Mouse (Mus musculus) bone marrow, adult 2 months (tissue): ENCODE results near the gene Hoxb3. TPM values are rescaled to one million over a fixed set of nuclear protein-coding genes. Genes with fewer than 3 reads are reported as not detected.

Source experiments
- H3K27ac ChIP-seq: fragments of 200-500 bp; 2 replicates; pipeline ENCODE4 v1.5.1; 2012; ENCODE audit warnings: low read depth, mild to moderate bottlenecking, control low read depth, inconsistent platforms, low read length; ENCODE audit not compliant: control insufficient read depth, poor library complexity, insufficient read depth
- H3K4me1 ChIP-seq: fragments of 200-500 bp; 2 replicates; pipeline ENCODE4 v1.6.1; 2011; ENCODE audit warnings: low read length; ENCODE audit not compliant: control insufficient read depth, insufficient read depth
- H3K4me3 ChIP-seq: fragments of 200-500 bp; replicated peaks from 2 replicates; pipeline ENCODE3; 2011; ENCODE audit warnings: mild to moderate bottlenecking, low read depth, low read length, control low read depth; ENCODE audit not compliant: control insufficient read depth
- CTCF ChIP-seq: fragments of 200-500 bp; IDR thresholded peaks from 2 replicates; pipeline ENCODE4 v1.5.1; 2011; ENCODE audit warnings: low read length, control low read depth; ENCODE audit not compliant: control insufficient read depth, insufficient read depth
- POLR2A ChIP-seq: fragments of 200-500 bp; IDR thresholded peaks from 2 replicates; pipeline ENCODE4 v1.6.1; 2011; ENCODE audit warnings: low read depth, mild to moderate bottlenecking, control low read depth, low read length, borderline replicate concordance; ENCODE audit not compliant: control insufficient read depth
- WGBS: fragments of 180-500 bp; shearing (Covaris S2); methylation state at CpG from one replicate; pipeline ENCODE4 v1.1.7; 2018; 5-methylcytosine and 5-hydroxymethylcytosine counted together
- polyA plus RNA-seq: library from polyadenylated mRNA; stranded (reverse); fragments of >200 nt; gene quantifications from 2 replicates; pipeline ENCODE4 v1.2.4, GENCODE M21; 2011; ENCODE audit warnings: low replicate concordance; ENCODE audit not compliant: missing spikeins, insufficient read depth, insufficient read length

The Hoxb3 gene
- polyA plus RNA-seq, 1 experiment: 1.0 TPM

GRCm38 (mm10) chr11:96348988-96349387, 25.9 kb downstream of the Hoxb3 start:
- no peaks in the 10 kb centered on the region for H3K4me1 ChIP-seq
- no peak overlapping the region for H3K4me3 ChIP-seq
- no peak for TF ChIP-seq CTCF
- TF ChIP-seq POLR2A: no peak
- 76% methylated on average over 3 of the region's 3 CpGs for WGBS
- H3K27ac ChIP-seq: no peak overlapping the region

GRCm38 (mm10) chr11:96349491-96350340, 26.6 kb downstream of the Hoxb3 start:
- Histone ChIP-seq H3K4me1 (no peaks in the 10 kb centered on the region), H3K27ac (no peak overlapping the region), H3K4me3 (no peak overlapping the region)
- TF ChIP-seq POLR2A (no peak), CTCF (no peak)
- WGBS: 66% methylated on average over 14 of the region's 14 CpGs

- TF ChIP-seq CTCF: no peak
- no peak for TF ChIP-seq POLR2A
- H3K4me1 ChIP-seq: no peaks in the 10 kb centered on the region
- H3K27ac ChIP-seq: no peak within 1 kb of the TSS
- 68% methylated on average over 2 of the region's 2 CpGs for WGBS
- no peak within 1 kb of the TSS for H3K4me3 ChIP-seq
These were observed 27.2 kb downstream of the Hoxb3 start, which contains the start of gene Hoxb2 for GRCm38 (mm10) chr11:96350341-96350624. Gene Hoxb2, plus strand, starts transcription at chr11:96350525.

GRCm38 (mm10) chr11:96350791-96351190, 27.7 kb downstream of the Hoxb3 start:
- no peak for TF ChIP-seq POLR2A
- TF ChIP-seq CTCF: no peak
- Histone ChIP-seq H3K4me1 (no peaks in the 10 kb centered on the region), H3K4me3 (no peak overlapping the region), H3K27ac (no peak overlapping the region)
- WGBS: 94% methylated on average over 2 of the region's 2 CpGs

GRCm38 (mm10) chr11:96351312-96351711, 28.2 kb downstream of the Hoxb3 start:
- no peak for TF ChIP-seq CTCF
- TF ChIP-seq POLR2A: no peak
- Histone ChIP-seq H3K4me1 (no peaks in the 10 kb centered on the region), H3K27ac (no peak overlapping the region), H3K4me3 (no peak overlapping the region)
- WGBS: 42% methylated on average over 11 of the region's 11 CpGs

GRCm38 (mm10) chr11:96351831-96352230, 28.7 kb downstream of the Hoxb3 start:
- Histone ChIP-seq H3K27ac (no peak overlapping the region), H3K4me1 (no peaks in the 10 kb centered on the region), H3K4me3 (no peak overlapping the region)
- 2% methylated on average over 22 of the region's 22 CpGs for WGBS
- TF ChIP-seq CTCF: no peak
- no peak for TF ChIP-seq POLR2A

- Histone ChIP-seq H3K4me3 (no peak overlapping the region), H3K4me1 (no peaks in the 10 kb centered on the region), H3K27ac (no peak overlapping the region)
- WGBS: 2% methylated on average over 75 of the region's 75 CpGs
- no peak for TF ChIP-seq POLR2A
- TF ChIP-seq CTCF: no peak
These were observed 29.8 kb downstream of the Hoxb3 start for GRCm38 (mm10) chr11:96352691-96353521.

GRCm38 (mm10) chr11:96353522-96353841, 30.4 kb downstream of the Hoxb3 start:
- Histone ChIP-seq H3K27ac (no peak overlapping the region), H3K4me1 (no peaks in the 10 kb centered on the region), H3K4me3 (no peak overlapping the region)
- TF ChIP-seq POLR2A (no peak), CTCF (no peak)
- WGBS: 17% methylated on average over 14 of the region's 14 CpGs
